ENCODE assay signal across 7 mouse cellular contexts in genomic region chr15:96283141-96283540, GRCm38 (mm10). TPM values are rescaled to one million over a fixed set of nuclear protein-coding genes. Genes with fewer than 3 reads are reported as not detected.
A peak's percentile ranks its signal among the peaks of the same experiment; 100 is the strongest.
DNase-seq lines count a peak whose midpoint lies in the region; ATAC-seq lines count a peak whose summit lies in the region.

No protein-coding gene starts in this region.

- H3K36me3 ChIP-seq in lung, embryonic 16.5 days (ENCODE audit: control insufficient read depth, insufficient read depth, low read length), result peaks cover 9% of the 10 kb centered on the region
- no peaks in the 10 kb centered on the region; the same call in 1 of the 2 replicates for H3K36me3 ChIP-seq in forebrain, embryonic 16.5 days (ENCODE audit: control insufficient read depth, insufficient read depth)
- peaks cover 31% of the 10 kb centered on the region for H3K36me3 ChIP-seq in limb, embryonic 15.5 days
- peaks cover 17% of the 10 kb centered on the region for H3K36me3 ChIP-seq in stomach, embryonic 16.5 days (ENCODE audit: control insufficient read depth, insufficient read depth, low read length)

- 60% methylated on average over 8 of the region's 8 CpGs for WGBS in lung, embryonic 16.5 days
- WGBS in forebrain, embryonic 16.5 days, result 23% methylated on average over 8 of the region's 8 CpGs
- WGBS in limb, embryonic 15.5 days, result 70% methylated on average over 8 of the region's 8 CpGs
- 63% methylated on average over 8 of the region's 8 CpGs for WGBS in stomach, embryonic 16.5 days

- no peaks in the 10 kb centered on the region for H3K27me3 ChIP-seq in lung, embryonic 16.5 days (ENCODE audit: control insufficient read depth, insufficient read depth, low read depth, low read length)
- no peaks in the 10 kb centered on the region for H3K27me3 ChIP-seq in forebrain, embryonic 16.5 days (replicated peaks; ENCODE audit: control insufficient read depth, insufficient read depth, low read length)
- H3K27me3 ChIP-seq in limb, embryonic 15.5 days, result no peaks in the 10 kb centered on the region
- H3K27me3 ChIP-seq in stomach, embryonic 16.5 days (ENCODE audit: control insufficient read depth, insufficient read depth, low read length), result no peaks in the 10 kb centered on the region

- H3K4me1 ChIP-seq in lung, embryonic 16.5 days (replicated peaks; ENCODE audit: control insufficient read depth, insufficient read depth, low read length), result peaks cover 19% of the 10 kb centered on the region
- peaks cover 22% of the 10 kb centered on the region for H3K4me1 ChIP-seq in forebrain, embryonic 16.5 days (replicated peaks; ENCODE audit: control insufficient read depth, insufficient read depth, low read length)
- H3K4me1 ChIP-seq in limb, embryonic 15.5 days, result peaks cover 19% of the 10 kb centered on the region
- peaks cover 19% of the 10 kb centered on the region for H3K4me1 ChIP-seq in stomach, embryonic 16.5 days (ENCODE audit: control insufficient read depth, insufficient read depth, low read length)

- H3K4me2 ChIP-seq in lung, embryonic 16.5 days (ENCODE audit: low read depth, low read length), result peak overlapping the region; percentile 90
- H3K4me2 ChIP-seq in forebrain, embryonic 16.5 days (ENCODE audit: low read length), result peak overlapping the region; percentile 65
- H3K4me2 ChIP-seq in limb, embryonic 15.5 days, result peak overlapping the region; percentile 71
- H3K4me2 ChIP-seq in stomach, embryonic 16.5 days (ENCODE audit: low read depth, low read length), result peak overlapping the region; percentile 82

- no peak overlapping the region for H3K27ac ChIP-seq in lung, embryonic 16.5 days (ENCODE audit: low read length)
- H3K27ac ChIP-seq in forebrain, embryonic 16.5 days (ENCODE audit: low read length), result peak overlapping the region; percentile 42
- no peak overlapping the region for H3K27ac ChIP-seq in limb, embryonic 15.5 days
- no peak overlapping the region for H3K27ac ChIP-seq in stomach, embryonic 16.5 days (ENCODE audit: low read length)

- peak overlapping the region; percentile 88 for H3K4me3 ChIP-seq in lung, embryonic 16.5 days (ENCODE audit: low read length)
- peak overlapping the region; percentile 96 for H3K4me3 ChIP-seq in forebrain, embryonic 16.5 days (replicated peaks; ENCODE audit: low read length)
- H3K4me3 ChIP-seq in limb, embryonic 15.5 days, result peak overlapping the region; percentile 80
- peak overlapping the region; percentile 91 for H3K4me3 ChIP-seq in stomach, embryonic 16.5 days (replicated peaks; ENCODE audit: low read length)

- ATAC-seq in lung, embryonic 16.5 days (ENCODE audit: low read depth), result no peak
- no peak for ATAC-seq in forebrain, embryonic 16.5 days
- no peak for ATAC-seq in limb, embryonic 15.5 days (ENCODE audit: insufficient number of reproducible peaks, low FRiP score, low TSS enrichment, low read depth)
- ATAC-seq in stomach, embryonic 16.5 days (ENCODE audit: insufficient read depth, low FRiP score), result no peak
- ATAC-seq in monocyte, adult 5-6 weeks (replicated peaks; ENCODE audit: insufficient number of reproducible peaks, low FRiP score, low TSS enrichment, poor library complexity, severe bottlenecking), result no peak

- H3K9me3 ChIP-seq in lung, embryonic 16.5 days (ENCODE audit: control insufficient read depth, low read length), result 0 out of 2 replicates have a peak, but pooled peaks cover 5% of the 10 kb centered on the region
- H3K9me3 ChIP-seq in forebrain, embryonic 16.5 days (ENCODE audit: control insufficient read depth, low read length), result 0 out of 2 replicates have a peak, but pooled peaks cover 4% of the 10 kb centered on the region
- H3K9me3 ChIP-seq in limb, embryonic 15.5 days, result no peaks in the 10 kb centered on the region
- peaks cover 5% of the 10 kb centered on the region; the same call in 1 of the 2 replicates for H3K9me3 ChIP-seq in stomach, embryonic 16.5 days (replicated peaks; ENCODE audit: control insufficient read depth, low read length)

- H3K9ac ChIP-seq in lung, embryonic 16.5 days (ENCODE audit: low read length), result no peak overlapping the region
- H3K9ac ChIP-seq in forebrain, embryonic 16.5 days (replicated peaks; ENCODE audit: low read depth, low read length), result peak overlapping the region; percentile 31; the same call in 1 of the 2 replicates
- H3K9ac ChIP-seq in limb, embryonic 15.5 days, result no peak overlapping the region
- 0 out of 2 replicates have a peak overlapping the region, but pooled peaks have one; percentile 14 for H3K9ac ChIP-seq in stomach, embryonic 16.5 days (ENCODE audit: low read length)

- no peak for DNase-seq in lung, postnatal 14 days
- DNase-seq in spleen, postnatal 36 days (ENCODE audit: low spot score in 2 of 2), result no peak

RNA-seq across cellular contexts. Expression of gene Arid2, which starts 4.2 kb away (rescaled TPM):
- polyA plus RNA-seq in lung, embryonic 16.5 days (2015; fragmentation: Nextera tagmentation; extraction: Ambion mirVana), result 20.8 and 21.5 TPM in 2 replicates
- 28.7 and 29.8 TPM in 2 replicates for polyA plus RNA-seq in forebrain, embryonic 16.5 days (2015; fragmentation: Nextera tagmentation; extraction: Ambion mirVana)
- polyA plus RNA-seq in limb, embryonic 15.5 days (2015; fragmentation: Nextera tagmentation; extraction: Ambion mirVana), result 18.3 and 21.5 TPM in 2 replicates
- polyA plus RNA-seq in stomach, embryonic 16.5 days (2015; fragmentation: Nextera tagmentation; extraction: Ambion mirVana), result 17.1 and 19.7 TPM in 2 replicates
- total RNA-seq in monocyte, adult 5-6 weeks (2017), result 19.6 to 44.6 TPM (median 31.3 TPM) in 3 replicates

Comparison
In these comparisons a context has a peak if more than half of its experiments do, and no peak if none do; other contexts are left out.
1. H3K9ac ChIP-seq: peak in forebrain, embryonic 16.5 days (single experiment) and stomach, embryonic 16.5 days (single experiment); none in lung, embryonic 16.5 days (single experiment) and limb, embryonic 15.5 days (single experiment).
2. Peak in every context shown above with its lines, with median percentiles within 50 percentile points of each other: H3K4me2 ChIP-seq and H3K4me3 ChIP-seq.